Mouse (Mus musculus): ENCODE measurements around the gene Ranbp9.

DNA sequence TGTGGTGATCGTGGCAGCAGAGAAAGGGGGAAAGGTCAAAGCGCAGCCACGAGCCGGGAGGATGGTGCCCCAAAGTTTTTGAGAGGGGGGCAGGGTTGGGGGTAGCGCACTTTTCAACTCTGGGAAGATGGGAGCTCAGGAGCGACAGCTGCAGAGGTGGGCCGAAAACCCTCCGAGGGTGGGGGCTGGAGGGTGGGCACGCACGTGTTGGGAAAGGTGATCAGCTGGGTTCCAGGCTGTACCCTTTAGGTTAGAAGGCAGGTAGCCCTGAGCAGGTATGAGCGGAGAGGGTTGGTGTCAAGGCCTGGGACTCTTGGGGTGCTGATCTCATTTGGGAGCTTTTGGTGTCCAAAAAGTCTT is 115.3 kb downstream of the Ranbp9 start:
- TF ChIP-seq CTCF (IDR thresholded peaks at IDR 0.05; ENCODE audit: extremely low read depth, insufficient read depth, insufficient read length, insufficient replicate concordance) (no peak), POLR2A (IDR thresholded peaks at IDR 0.05; ENCODE audit: low read depth, low read length) (no peak)
